Mouse (Mus musculus) skeletal muscle tissue, postnatal 0 days (tissue): Measurements from ENCODE around the gene Gm3252. TPM values are rescaled to one million over a fixed set of nuclear protein-coding genes. Genes with fewer than 3 reads are reported as not detected.

Experiments used
- polyA plus RNA-seq: library from polyadenylated mRNA; unstranded; fragments of >200 nt; fragmentation: Nextera tagmentation; extraction: Ambion mirVana; gene quantifications from 2 replicates; pipeline ENCODE4 v1.2.1, GENCODE M21; 2015

The Gm3252 gene
- polyA plus RNA-seq: 0.27 and 0.50 TPM in 2 replicates

DNA sequence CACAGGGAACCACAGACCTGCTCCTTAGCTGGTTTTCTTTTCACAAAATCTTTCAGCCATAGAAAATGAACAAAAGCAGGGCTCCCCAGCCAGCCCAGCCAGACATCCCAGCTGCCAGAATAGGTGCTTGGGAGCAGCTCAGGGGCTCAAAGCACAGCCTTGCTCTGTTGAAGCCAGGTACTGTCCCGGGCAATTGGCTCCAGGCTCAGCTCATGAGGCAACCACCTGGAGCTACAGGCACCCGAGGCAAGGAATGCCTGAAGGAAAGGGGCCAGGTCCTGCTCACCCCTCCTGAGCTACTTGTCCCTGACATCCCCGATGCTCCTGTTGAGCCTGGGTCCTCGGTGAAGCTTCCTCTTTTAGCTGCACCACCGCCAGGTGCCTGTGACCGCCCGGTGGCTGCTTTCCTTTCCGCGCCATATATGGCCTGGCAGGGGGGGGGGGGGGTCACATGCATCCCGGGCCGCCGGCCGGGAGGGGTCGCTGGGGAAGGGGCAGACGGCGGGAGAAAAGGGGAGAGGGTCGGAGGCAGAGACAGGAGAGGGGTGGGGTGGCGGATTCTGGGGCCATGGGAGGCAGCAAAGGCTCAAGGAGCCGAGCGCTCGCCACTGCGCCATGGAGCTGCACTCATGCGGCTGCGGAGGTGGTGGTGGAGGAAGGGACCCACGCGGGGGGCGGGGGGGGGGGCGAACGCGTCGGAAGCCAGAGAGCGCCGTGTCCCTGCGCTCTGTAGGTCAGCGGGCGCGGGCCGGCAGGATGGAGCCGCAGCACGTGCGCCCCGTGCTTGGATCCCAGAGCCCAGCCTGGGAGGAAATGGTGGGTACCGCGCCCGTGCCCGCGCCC is at the start of gene Gm3252:
TSS of gene Gm3252 (plus strand) at position 738 of the 843 bp plus-strand sequence.

GRCm38 (mm10) chr14:4708938-4709337 is 17.6 kb upstream of the Gm3252 start, which contains the start of gene Gm7876:
Gm7876 (plus strand) TSS chr14:4709238.

DNA sequence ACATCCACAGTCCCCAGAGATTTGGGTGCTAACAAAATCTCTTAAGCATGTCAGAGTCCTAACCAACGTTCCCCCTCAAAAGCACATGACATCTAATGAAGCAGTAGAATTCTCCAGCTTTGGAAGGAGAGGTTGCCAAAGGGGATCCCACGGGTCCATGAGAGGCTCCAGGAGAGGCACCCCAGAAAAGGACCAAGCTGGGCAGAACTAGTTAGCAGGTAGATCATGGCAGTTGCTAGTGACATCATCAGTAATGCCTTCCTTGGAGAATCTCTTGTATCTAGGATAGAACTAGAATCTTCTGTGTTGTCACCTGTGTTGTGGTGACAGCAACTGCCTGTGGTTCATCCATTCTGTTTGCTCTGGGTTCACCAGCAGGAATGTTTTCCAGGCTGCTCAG is 49.5 kb downstream of the Gm3252 start, which contains the start of gene Gm9602:
TSS of gene Gm9602 (plus strand) at position 301 of the 400 bp plus-strand sequence.

Other genes starting within 250 kb of the Gm3252 start
- gene Gm3182, start 245.0 kb upstream of the Gm3252 start, polyA plus RNA-seq: not detected in 2 replicates
- gene Gm3047, start 171.4 kb upstream of the Gm3252 start, polyA plus RNA-seq: not detected in 2 replicates
- not detected in 2 replicates for gene Gm8159, start 94.4 kb upstream of the Gm3252 start, polyA plus RNA-seq
- gene Gm3239, start 62.6 kb upstream of the Gm3252 start, polyA plus RNA-seq: not detected in 2 replicates
- not detected in 2 replicates for gene Gm7876, start 17.5 kb upstream of the Gm3252 start, polyA plus RNA-seq
- not detected in 2 replicates for gene Gm9602, start 49.6 kb downstream of the Gm3252 start, polyA plus RNA-seq
- not detected in 2 replicates for gene Gm3269, start 111.3 kb downstream of the Gm3252 start, polyA plus RNA-seq
- gene Gm3264, start 128.8 kb downstream of the Gm3252 start, polyA plus RNA-seq: 0.76 and 1.0 TPM in 2 replicates
- gene Gm3278, start 165.6 kb downstream of the Gm3252 start, polyA plus RNA-seq: not detected in 2 replicates